Mouse (Mus musculus) cortical plate, adult 2 months (tissue): ENCODE measurements around the gene Adcy9.

Experiments
- CTCF ChIP-seq: fragments of 200-500 bp; IDR thresholded peaks from 2 replicates; pipeline ENCODE4 v1.5.1; 2011; ENCODE audit warnings: mild to moderate bottlenecking, control low read depth, low read length; ENCODE audit not compliant: insufficient read depth; ENCODE audit errors: extremely low read depth
- POLR2A ChIP-seq: fragments of 200-500 bp; IDR thresholded peaks from 2 replicates; pipeline ENCODE4 v1.6.1; 2011; ENCODE audit warnings: mild to moderate bottlenecking, low read length, control low read depth; ENCODE audit not compliant: insufficient read depth; ENCODE audit errors: extremely low read depth

GRCm38 (mm10) chr16:4279601-4280000, 140.7 kb downstream of the Adcy9 start:
- no peak for TF ChIP-seq POLR2A
- TF ChIP-seq CTCF, result no peak
